Mouse (Mus musculus) brain, adult 2 months (tissue): Measurements from ENCODE around the gene Clmp.

Experiments used
- DNase-seq: peaks from one replicate; pipeline ENCODE4 v3.0.0; 2011; ENCODE audit warnings: low read depth, low spot score

Clmp gene

DNA sequence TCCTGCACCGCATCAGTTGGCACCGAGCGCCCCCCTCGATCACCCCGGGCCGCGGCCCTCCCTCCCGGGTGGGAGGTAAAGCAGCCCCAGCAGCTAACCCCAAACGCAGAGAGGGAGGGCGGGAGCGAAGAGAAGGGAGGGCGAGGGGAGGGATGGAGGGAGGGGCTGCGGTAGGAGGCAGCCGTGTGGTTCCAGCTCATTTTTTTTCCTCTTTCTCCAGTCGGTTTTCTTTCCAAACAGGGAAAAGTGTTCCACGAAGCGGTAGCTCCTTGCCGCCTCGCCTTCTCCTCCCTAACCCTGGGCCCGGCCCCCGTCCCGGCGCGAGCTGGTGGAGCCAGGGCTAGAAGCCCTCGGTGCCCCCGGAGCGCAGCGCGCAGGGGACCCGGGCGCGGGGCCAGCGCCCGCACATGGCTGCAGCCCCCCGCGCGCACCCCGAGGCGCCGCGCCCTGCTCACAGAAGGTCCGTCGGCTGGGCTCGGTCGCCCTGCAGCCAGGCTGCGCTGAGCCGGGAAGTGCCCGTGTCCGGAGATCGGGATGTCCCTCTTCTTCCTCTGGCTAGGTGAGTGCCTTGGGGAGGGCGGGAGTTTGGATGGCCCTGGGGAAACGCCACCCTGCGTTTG, at the start of gene Clmp:
TSS of gene Clmp (plus strand) at position 162 of the 620 bp plus-strand sequence.
- DNase-seq, result peak; percentile 71

DNA sequence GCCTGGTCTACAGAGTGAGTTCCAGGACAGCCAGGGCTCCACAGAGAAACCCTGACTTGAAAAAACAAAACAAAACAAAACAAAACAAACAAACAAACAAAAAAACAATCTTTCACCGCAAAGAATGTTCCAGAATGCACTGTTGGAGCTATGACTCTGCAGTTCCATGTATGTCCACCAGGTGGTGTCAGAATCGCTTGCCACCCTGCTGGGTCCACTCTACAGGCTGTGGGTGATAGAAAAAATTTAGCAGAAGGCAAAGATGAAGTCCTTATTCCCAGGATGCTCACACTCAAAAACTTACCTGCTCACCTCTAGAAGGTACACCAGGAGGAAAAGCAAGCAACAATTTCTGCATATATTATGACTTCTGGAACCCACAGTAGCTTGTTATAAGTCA, 49.7 kb upstream of the Clmp start:
- DNase-seq, result peak; percentile 79

DNA sequence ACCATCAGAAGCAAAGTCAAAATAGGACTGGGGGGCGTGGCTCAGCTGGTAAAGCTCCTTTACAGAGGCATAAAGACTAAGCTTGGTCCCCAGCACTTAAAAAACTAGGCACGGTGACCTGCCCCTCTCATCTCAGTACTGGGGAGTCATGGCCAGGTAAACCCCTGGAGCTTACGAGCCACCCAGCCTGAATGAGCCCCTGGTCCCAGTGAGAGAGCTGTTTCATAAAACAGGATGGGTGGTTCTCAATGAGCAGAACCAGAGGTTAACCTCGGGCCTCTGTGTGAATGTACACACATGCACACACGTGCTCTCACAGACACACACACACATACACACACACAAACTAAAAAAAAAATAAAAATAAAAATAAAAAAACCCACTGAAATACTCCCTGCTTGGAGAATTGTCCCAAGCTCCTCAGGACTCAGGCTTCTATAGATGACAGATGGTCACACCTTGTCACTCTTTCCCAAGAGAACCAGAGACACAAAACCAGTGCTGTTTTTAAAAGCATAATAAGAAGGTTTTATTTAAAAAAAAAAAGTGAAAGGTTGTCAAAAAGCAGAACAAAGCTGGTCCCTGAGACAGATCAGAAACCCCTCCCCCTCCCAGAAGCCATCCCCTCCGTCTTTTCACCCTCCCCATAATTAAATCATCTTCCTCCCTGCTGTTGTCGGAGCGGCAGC, 47.9 kb upstream of the Clmp start:
- no peak for DNase-seq

DNA sequence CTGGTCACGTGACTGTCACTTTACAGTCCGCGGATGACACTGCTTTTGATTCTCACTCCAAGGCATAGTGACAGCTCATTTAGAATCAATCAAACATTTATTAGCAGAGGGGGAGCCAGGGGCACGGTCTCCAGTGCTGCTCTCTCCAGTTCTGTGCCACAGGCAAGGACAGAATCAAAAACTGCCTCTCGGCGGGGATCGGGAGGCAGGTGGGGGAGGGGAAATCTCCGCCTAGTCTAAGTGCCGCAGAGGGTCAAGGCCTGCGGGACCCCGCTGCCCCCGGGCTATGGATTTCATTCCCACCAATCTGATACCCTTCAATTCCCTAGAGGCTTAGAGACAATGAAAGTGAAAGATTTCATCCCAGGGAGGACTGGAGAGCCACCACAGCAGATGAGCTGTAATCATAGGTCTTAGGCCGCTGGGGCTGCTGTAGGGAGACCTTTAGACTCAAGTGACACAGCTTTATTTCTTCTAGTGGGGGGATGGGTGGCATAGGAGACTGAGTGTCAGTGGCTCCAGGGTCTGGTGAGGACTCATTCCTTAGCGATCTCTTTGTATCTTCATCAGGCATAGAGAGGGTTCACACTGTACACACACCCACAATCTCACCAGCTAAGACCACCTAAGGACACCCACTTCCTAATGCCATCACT, 47.2 kb upstream of the Clmp start:
- DNase-seq, result peak; percentile 73

DNA sequence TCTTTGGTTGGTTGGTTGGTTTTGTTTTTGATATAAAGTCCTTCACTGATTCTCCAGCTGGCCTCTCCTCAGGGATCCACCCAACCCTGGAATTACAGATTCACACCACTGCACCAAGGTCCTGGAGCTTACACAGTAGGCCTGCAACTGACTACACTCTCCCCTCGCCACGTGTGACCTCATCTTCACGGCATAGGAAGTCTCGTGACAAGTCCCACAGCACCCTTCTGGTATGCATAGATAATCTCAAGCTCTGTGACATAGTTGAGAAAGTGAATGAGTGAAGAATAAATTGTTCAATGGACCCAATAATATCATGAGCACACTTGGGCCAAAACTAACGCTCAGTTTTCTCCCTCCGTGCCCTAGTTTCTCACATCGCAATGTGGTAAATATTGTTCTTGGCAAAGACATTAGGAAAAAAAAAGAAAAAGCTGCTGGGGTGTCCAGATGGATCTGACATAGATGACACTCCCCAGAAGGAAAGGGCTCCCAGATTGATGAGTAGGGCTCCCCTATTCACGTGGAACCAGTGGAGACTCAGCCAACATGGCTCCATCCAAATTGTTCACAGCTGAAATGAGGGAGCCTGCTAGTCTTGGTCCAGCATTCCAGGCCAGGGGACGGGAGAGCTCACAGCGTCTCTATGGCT, 46.1 kb upstream of the Clmp start:
- peak; percentile 71 for DNase-seq

DNA sequence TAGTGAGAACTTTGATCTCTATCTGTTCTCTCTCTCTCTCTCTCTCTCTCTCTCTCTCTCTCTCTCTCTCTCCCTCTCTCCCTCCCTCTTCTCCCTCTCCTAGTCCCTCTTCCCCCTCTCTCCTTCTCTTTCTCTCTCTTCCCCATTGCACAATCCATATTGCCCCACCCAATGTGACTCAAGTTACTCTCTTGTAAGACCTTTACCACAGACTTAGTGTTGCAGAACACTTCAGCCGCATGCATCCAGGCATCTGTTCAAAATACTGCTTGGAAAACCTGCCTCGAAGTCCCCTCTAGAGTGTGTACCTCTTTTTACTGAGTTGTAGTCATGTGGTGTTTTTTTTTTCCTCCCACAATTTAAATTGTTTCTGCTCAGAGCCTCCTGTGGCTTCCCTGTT, 44.4 kb upstream of the Clmp start:
- no peak for DNase-seq

DNA sequence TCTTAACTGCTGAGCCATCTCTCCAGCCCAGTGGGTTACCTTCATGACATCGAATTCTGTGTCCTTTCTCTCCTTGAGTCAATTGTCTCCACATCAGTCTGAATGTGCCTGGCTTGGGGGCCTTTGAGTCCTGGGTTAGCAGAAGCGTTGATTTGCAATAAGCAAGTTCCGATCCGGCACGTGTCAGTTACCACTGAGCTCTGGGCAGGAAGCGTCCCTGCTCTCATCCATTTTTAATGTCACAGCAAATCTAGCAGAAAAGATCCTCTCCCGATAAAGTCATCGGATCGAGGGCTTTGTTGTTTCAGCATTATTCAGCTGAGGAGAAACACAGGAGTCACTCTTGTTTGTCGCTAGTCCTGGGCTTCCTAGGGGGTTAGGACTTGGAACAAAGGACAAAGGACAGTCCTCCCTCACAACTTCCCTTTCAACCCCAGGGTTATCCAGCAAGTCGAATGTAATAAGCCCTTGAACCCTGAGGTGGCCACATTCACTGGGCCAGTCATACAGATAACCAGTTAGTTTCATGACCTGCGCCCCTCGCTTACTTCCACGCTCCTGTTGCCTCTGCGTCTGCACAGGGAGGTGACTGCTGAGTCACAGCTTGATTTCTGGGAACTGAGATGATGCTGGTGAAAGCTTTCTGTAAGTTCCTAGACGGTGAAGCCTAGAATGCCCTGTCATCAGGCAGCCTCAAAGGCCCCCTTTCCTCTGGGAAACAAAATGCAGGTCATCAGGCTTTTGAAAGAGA, 43.1 kb upstream of the Clmp start:
- no peak for DNase-seq

DNA sequence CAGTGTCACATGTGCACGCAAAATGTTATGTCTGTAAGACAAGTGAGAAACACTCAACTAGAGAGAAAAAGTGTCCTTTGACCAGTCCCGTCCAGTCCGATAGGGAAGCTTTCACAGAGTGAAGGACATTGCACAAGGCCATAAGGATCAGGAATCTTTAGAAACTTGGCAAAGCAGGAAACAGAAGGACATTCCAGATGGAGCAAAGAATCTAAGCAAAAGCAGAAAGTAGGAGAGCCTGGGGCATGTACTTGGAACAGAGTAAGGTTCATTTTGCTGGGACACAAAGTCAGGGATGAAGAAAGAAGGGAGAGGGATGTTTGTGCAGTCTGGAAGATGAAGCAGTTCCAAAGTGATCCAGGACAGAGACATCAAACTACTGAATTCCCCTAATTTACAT, 36.3 kb upstream of the Clmp start:
- DNase-seq, result peak; percentile 58

DNA sequence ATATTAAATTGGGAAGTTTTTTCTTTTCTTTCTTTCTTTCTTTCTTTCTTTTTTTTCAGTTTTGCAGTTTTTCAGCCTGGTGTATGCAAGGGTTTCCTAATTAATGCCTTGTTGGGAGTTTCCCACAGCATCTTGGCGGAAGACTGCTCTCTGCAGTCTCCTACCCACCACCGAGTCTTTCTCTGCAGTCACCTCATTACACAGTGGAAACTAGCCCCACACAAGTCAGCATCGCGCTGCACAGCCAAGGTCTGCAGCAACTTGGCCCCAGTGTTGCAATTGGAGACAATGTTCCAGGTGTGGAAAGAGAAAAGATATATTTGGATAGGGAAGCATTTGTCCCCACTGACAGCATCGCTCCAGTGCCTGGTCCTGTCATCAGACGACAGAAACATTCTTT, 35.8 kb upstream of the Clmp start:
- DNase-seq, result no peak

DNA sequence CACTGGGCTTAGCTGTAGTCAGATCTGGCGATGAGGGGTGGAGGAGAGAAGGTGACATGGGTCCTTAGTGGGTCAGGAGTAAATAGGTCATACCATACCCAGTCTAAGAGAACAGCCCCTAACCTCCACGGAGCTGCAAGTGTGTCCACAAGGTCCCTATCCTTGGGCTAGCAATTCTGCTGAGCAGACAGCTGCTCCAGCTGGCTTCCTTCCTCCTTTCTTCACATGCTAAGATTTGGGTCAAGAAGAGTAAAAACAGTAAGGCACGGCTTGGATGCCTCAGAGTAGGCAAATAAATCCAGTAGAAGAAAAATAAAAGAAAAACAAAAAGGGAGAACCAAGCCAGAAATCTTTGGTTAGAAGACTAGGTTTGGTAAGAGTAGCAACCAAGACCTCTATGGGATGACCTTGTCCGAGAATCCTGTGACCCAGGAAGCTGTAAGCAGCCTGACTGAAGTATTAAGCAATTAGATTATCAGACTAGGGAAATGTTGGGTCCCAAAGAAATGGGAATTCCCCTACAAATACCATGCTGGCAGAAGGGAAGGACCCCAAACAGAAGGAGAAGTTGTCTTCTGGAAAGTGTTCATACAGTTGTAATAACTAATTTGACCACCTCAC, 34.4 kb upstream of the Clmp start:
- DNase-seq, result peak; percentile 50

DNA sequence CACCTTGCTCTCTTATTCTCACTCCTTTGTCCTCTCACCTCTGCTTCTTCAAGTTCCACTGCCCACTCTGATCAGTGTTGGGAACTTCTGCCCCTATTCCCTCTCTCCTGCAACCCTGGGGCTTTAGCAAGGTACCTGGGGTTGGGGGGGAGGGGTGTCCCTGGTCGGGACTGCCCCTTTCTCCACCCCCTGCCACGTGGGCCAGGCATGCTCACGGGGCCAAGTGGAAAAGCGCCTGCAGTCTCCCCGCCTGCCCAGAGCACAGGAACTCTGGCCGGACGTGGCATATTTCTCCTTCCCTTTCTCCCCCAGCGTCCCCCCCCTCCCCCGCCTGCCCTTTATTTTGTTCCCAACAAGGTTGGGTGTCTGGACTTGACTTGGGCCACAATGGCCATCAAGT, 33.0 kb upstream of the Clmp start:
- DNase-seq, result no peak

DNA sequence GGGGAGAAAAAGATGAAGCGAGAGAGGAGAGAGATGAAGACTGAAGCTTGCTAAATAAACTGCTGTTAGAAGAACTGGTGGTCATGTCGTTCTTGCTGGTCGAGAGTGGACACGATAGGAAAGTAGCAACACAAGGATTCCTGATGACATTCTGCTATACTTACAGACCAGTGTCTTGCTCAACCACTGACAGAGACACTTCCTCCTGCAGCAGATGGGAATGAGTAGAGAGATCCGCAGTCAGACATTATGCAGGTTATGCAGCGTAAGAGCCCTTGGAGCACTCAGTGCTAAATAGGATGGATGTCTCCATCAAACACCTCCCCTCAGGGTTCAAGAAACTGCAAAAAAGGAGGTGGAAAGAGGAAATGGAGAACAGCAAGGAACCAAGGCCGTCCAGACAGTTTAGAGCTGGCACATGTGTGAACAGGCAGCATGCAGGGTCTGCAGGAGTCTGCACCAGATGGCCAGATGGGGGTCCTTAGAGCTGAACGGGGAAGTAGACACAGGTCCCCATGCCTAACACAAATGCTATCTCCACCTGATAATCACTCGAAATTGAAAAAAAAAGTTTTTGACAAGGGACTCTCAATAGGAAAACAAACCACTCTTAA, 19.5 kb upstream of the Clmp start:
- no peak for DNase-seq

DNA sequence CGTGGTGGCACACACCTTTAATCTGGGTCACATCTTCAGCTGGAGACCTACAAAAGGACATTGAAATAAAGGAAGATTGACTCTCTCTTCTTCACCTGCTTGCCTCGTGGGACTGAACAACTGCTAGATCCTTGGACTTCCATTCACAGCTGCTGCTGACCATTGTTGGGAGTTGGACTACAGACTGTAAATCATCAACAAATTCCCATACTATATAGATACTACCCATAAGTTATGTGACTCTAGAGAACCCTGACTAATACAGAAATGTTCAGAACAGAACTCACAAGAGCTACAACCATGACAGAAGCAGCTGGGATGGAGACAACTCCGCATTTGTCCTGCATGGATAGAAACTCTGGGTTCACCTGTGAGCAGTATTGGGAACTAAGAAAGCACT, 15.4 kb upstream of the Clmp start, which contains the start of gene Gm21915:
TSS of gene Gm21915 (plus strand) at position 301 of the 400 bp plus-strand sequence.
- no peak for DNase-seq

DNA sequence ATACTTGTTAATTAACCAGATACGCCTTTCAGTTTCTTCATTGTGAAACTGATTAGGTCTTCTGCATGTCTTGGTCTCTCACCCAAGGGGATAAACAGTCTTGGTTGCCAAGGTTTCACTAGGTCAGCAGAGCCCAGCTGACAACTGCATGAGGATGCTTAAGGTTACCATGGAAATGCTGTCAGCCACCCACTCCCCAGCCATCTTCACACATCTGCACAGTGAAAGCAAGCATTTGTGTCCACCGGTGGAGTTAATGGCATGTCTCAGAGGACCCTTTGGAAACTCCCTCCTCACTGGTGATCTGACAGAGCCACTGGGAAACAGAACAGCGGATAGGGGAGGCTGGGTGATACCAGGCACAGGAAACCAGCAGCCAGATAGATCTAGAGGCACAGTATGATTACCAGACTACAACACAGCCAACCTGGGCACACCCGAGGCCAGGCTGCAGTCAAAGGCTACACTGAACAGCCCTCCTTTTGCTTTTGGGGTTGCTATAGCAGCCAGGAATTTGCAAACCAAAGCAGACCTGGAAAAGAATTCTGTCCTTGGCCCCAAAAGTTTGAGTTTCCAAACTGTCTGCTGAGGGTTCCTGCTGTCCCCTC, 14.3 kb upstream of the Clmp start:
- DNase-seq, result no peak

DNA sequence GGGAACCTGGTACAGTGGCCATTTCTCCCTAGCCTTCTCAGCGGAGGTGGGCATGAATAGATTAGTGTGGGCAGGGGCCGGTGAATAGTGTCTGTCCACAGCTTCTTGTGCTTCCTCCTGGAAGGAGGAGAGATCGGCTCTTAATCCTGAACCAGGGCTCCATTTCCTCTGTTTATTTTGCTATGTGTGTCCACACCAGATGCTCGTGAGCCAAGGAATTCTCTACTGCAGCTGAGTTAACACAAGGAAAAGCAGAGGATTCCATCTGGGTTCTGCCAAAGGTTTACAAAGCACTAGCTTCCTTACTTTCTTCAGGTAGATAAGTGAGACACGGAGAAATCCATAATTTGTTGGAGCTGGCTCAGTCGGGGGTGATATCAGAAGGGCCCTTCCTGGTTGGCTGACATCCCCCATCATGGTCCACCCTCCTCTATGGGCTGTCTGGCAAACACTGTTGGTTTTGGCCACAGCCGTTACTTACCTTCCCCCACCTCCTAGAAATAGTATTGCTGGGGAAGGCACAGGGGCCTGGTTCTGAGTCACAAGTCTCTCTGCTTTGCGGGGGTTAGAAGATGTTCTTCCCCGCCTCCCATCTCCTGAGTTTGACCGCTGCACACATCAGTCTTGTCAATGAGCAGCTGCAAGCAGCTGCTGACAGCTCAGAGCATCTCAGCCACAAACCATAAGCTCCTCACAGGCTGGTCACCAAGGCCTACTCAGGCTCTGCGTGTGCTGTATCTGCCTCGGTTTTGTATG, 10.4 kb upstream of the Clmp start:
- peak; percentile 56 for DNase-seq

DNA sequence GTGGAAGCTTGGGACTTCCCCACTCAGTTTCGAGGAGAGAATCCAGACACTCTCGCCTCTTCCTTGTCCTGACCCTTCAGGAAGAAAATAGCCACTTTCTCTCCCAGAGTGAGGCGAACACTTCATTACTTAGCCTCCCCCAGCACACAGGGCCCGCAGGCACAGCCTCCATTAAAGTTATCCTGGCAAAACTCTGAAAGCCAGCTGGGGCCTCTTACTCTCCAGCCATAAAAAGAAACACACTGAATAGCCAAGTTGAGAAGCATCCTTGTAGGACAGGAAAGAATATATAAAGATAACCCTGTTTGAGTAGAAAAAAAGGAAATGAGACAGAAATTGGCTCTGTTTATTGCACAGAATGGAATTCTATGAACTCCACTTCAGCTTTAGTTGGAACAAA, 7.1 kb upstream of the Clmp start:
- DNase-seq, result peak; percentile 52

DNA sequence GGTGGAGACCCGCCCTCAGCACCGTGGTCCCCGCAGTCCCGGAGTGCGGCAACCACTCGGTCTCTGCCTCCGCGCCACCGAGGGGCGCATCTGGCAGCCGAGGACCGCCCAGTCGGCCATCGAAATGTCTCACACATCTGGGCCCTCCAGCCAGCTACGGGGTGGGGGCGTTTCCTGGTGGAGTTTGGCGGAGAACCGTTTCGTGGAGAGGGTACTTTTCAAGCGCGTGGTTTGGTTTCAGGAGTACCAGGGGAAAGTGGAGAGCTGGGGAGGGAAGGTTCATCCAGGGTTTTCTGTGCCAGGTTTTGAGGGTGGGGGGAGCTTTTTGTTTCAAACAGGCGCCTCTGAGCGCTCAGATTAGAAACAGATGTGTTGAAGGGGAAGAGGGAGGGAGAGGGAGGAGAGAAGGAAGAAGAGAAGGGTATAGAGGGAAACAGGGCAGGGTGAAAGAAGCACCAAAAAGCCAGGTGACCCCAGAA, 698 bp downstream of the Clmp start:
- DNase-seq, result peak; percentile 57

DNA sequence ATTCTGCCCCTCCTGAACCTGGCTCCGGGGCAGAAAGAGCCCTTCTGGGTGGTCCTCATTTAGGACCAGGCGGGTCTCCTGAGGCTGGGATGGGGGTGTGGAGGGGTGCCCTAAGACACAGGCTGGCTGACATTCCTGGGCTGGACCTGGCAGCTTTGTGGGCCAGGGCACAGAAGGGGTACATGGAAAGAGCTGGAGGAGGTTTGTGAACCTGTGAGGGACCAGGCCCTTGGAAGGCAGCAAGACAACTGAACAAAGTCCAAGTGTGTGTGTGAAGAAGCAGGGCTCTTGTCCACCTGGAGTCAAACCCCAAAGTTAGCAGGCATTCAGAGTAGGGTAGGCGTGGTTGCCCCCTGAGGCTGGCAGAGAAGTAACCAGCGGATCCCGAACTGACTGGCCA, 1.3 kb downstream of the Clmp start:
- no peak for DNase-seq

DNA sequence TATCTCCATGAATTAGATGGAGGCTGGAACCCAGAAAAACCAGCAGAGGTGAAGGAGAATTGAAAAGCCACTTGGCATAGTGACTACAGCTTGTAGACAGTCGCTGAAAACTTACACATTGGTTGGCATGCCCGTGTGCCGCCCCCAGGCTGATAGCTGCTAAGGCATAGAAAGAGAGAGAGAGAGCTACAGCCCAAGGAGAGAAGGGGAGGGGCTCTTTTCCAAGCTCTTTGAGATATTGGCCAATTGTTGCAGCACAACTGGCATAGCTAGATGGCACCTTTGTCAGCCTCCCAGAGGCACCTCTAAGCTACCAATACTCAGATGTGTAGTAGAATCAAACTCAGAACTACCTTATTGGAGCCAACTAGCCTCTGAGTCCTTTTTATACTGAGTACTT, 1.8 kb downstream of the Clmp start:
- peak; percentile 63 for DNase-seq

DNA sequence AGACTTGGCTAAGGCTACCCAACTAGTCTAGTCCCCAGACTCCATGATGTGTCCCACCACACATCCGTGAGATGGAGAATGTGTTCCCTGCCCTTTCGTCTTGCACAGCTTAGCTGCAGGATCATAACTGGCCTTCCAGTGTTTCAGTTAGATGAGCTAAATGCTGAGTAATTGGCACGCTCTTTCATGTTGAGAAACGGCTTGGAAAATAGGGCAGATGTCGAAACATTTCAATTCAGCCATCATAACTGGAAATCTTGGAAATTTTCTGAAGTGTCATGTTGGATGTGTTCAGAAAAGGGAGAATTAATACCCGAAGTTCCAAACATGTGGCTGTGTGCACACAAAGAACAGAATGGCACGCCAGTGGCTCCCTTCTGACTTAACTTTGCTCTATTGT, 4.7 kb downstream of the Clmp start:
- no peak for DNase-seq
